Mouse (Mus musculus) embryo, embryonic 10 days (tissue): ENCODE measurements at regions not wholly inside any gene's neighbourhood (a gene's known extent, or its start where the extent isn't known, plus 50 kb on each side); places are given as distances from the start of the nearest gene placed in this dataset.

Source experiments
- DNase-seq: peaks from one replicate; pipeline ENCODE4 v3.0.0-alpha.2; 2015; ENCODE audit warnings: low spot score

DNA sequence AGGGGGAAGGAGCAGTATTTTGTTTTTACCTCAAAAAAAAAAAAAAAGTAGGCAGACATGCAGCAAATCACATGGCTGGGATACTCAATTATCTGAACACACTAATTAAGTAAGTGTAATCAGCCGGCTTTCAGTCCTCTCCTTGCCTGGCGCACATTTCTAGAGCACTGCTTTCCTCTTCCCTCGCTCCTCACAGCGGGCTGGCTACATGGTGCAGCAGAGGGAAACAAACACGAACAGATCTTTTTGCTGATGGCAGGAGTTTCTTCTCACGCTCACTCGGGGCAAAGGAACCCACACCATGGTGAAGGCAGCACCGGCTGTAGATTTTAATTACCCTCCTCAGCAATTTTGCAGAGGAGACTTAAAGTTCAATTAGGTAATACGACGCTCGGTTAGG is 169.7 kb upstream of the Azi2 start:
- no peak for DNase-seq

DNA sequence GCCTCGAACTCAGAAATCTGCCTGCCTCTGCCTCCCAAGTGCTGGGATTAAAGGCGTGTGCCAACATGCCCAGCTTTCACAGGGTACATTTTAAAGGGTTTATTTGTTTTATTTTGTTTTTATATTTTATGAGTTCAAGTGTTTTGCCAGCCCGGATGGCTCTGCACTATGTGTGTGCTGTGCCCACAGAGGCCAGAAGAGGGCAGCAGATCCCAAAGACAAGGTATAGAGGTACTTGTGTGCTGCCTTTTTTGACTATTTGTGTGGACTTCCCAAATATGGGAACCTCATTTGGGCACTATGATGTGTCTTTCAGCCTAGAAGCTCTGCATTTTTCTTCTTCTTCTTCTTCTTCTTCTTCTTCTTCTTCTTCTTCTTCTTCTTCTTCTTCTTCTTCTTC is 176.4 kb upstream of the Azi2 start:
- DNase-seq = no peak

DNA sequence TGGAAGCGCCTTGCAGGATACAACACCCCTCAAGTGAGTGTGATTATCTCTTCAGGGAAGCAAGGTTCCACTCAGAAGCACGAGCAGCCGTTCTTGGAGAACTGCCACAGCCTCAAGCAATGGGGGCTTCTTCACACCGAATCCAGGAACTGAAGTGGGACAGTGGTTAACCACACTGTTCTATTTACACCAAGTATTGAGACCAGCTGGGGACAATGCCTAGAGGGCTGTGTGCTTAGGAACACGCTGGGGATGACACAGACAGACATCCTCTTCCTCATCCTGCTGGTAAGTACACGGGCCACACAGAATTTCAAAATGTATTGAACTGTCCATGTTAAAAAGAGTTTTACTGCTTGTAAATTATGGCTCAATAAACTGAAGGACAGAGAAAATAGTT is 177.0 kb upstream of the Azi2 start:
- no peak for DNase-seq

DNA sequence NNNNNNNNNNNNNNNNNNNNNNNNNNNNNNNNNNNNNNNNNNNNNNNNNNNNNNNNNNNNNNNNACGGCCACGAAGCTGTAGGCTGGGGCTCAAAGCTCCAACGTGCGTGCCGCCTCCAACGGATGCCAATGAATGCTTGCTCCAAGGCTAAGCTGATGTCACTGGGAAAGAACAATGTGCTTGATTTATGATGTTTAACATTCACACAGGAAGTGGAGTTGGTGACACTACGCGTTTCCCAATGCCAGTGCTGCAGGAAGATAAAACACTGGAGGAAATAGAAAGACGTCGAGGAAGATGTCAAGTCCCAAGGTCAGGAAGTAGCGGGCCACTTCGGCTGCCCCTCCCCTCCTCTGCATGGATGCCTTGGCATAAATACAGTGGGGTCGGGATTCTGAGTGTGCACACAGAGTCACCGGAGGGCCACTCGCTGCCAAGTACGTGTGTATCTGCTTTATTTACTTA is 180.7 kb upstream of the Azi2 start:
- DNase-seq = peak; percentile 34

DNA sequence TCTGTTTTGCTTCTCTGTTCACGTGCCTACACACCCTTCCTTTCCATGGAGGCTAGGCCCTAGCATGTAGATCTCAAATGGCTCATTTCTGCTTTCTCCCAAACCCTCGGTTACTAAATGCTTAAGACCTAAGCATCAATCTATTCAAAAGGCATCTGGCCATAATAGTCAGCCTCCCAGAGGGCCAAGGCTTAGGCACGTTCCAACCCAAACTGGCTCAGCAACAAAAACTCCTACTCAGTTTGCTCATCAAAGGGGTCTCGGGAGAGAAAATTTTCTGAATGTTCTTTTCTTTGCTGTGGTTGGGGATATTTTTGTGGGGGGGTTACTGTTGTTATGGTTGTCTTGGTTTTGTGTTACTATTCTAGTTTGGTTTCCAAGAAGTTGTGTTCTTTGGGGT is 196.8 kb upstream of the Azi2 start:
- no peak for DNase-seq

DNA sequence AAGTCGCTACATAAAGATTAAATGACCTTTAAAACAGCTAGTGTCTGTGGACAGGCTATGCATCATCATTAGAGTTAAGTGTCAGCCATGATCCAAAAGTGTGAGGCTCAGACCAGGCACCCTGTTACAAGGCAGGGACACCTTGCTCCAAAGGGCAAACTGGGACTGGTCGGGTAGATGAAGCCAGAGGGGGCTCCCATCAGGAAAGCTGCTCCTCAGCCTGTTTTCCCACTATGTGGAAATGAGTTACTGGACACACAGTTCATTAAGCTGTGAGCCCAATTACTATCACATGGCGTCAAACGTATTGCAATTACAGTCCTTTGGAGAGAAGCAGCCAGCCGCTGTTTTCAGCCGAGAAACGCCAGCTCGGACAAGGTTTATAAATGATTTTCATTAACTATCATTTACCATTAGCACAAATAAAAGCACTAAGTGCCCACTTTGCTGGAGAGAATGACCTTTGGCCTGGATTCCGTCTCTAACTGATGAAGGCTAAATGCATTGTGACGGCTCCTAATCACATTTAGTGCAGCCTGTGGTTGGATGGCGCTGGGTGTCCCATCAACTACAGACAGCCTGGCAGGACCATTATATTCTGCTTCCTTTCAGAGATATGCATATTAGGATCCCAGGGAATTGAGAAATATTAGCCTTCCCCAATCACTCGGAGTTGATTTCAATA is 203.5 kb upstream of the Azi2 start:
- peak; percentile 20 for DNase-seq

DNA sequence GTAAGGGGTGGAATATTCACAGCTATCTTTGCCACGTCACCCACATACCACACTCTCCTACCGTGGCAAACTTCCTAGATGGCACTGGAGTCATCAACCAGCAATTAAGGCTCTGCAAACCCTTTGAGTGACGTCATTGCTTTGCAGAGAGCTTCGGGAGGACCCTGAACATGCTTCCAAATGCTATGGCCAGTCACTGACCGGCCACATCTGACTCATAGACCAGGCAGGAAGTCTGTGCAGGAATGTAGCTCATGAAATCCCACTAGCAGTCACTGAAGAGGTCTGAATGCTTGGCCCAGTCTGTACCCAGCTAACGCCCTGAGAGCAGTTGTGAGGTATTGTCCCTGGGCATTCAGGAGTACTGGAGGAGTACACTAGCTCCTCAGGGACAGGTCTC is 203.9 kb upstream of the Rbms3 start:
- no peak for DNase-seq

DNA sequence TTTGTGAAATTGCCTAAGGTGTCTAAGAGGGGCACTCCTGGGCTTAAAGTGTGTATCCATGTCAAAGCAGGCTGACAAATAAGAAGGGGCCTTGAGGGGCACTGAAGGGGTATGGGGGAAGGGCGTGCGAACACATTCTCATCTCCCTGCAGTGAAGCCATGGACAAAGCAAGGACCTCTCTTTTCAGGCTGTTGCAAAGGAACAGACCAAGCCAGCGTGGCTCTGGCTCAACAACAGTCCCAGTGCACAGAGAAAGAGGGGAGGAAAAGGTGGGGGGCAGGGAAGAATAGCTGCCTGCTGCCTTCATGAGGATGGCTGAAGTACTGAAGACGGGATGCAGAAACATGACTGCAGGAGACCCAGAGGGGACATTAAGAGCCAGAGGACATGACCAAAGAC is 184.9 kb upstream of the Rbms3 start:
- DNase-seq = peak; percentile 33

DNA sequence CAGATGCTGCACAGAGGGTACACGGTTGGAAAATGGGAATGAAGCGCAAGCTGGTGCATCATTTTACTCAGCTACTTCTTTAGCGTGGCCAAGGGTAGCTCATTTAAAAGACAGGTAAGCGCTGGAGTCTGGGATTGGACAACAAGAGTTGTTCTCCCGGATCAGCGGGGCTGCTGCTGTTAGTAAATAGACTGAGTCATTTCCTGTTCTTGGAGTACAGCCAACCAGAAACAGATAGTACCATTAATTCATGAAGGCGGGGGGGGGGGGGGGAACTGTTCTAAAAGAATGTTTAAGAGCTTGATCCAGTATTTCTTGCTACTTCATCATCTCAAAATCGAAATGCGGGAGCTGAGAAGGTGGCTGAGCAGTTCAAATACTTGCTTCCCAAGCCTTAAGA is 183.5 kb upstream of the Rbms3 start:
- DNase-seq = no peak

DNA sequence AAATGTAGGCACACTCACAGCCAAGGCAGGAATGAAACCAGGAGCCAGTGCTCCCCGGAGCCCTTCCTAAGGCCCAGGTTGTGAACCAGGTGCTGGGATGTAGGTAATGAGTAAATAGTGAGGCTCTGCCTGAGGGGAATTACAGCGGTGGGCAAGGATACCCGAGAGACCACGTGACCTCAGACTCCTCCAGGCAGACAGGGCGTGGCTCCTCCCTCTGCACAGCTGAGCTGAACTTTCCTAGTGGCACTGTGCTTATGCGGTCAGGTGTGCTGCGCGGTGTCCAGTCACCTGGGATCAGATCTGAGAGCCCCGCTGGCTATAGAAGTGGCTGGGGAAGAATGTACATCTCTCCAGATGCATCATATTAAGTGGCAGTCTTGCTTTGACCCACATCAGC is 176.1 kb upstream of the Rbms3 start:
- no peak for DNase-seq

DNA sequence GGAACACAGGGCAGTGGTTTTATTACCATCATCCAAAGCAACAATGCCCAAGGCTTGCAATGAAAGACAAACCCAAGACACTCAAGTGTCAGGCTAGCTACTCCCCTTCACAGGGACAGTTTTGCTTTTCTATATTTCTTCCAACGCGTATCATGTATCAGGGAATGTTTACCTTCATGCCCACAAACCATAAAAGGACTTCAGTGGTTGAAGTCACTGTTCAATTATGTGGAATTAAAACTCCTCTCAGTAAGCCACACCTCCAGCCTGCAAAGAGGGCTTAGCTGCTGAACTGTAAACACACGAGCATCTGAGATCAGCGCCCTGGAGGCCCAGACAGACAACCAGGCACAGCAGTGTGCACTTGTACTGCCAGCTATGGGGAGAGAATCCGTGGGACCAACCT is 154.5 kb upstream of the Rbms3 start:
- DNase-seq = no peak

DNA sequence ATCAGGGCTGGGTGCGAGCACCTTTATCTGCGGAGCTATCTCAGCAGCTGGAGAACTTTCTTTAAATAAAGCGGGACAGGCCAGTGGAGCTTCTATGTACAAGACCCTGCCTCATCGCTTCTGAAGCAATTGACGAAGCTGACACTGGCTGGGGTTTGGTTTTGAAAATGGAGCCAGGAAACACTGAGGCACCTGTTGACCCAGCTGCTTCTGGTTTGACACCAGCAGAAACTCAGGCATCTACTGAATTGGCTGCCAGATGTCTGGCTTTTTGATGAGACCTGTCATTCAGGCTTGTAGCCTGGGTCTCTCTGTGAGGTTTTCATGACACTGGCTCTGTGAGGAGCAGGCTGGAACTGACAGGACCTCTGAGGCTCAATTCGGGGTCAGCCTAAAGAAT is 124.9 kb upstream of the Rbms3 start:
- DNase-seq = no peak

DNA sequence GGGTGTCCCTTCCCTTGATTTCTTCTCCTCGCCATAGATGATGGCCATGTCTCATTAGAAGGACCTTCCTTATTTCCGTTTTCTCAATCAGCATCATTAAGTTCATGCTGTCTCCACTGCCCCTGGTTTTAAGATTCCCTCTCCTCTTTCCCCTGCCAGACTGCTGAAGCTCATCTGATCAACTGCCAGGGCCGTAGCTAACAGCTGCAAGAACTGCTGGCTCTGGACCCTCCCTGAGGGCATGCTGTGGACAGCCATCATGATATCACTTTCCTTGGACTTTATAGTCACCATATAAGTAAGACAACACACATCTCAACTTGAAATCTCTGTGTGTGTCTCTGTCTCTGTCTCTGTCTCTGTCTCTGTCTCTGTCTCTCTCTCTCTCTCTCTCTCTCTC is 123.8 kb upstream of the Rbms3 start:
- no peak for DNase-seq

DNA sequence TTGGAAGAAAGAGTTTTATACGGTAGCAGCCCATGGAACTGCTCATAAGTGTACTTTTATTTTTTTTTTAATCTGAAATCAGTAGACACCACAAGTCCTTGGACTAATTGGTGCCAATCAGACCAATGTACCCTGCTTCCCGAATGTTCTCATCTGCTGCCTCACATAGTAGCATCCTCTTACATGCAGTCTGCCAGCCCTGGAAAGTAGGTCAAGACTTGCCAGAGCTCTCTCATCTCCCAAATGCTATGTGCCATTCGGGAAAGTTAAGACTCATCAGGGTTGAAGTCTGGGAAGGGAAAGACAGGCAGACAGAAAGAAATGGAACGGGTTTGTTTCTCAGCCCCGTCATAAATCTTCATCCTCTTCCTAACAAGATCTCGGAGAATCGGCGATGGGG is 115.2 kb upstream of the Rbms3 start:
- no peak for DNase-seq

DNA sequence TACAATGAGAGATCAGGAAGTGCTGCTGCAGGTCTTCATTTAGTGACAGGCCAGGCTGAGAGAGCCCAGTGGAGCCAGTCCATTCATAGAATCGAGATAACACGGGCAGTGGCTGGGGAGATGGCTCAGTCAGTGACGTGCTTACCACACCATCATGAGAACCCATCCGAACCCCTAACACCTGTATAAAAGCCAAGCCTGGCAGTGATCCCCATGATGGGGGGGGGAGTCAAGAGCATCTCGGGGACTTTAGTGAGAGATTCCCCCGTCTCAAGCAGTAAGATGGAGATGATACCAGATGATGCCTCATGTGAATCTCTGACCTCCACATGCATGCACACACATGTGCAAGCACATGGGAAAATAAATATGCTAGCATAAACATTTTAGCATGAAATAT is 99.7 kb upstream of the Rbms3 start:
- DNase-seq = no peak

DNA sequence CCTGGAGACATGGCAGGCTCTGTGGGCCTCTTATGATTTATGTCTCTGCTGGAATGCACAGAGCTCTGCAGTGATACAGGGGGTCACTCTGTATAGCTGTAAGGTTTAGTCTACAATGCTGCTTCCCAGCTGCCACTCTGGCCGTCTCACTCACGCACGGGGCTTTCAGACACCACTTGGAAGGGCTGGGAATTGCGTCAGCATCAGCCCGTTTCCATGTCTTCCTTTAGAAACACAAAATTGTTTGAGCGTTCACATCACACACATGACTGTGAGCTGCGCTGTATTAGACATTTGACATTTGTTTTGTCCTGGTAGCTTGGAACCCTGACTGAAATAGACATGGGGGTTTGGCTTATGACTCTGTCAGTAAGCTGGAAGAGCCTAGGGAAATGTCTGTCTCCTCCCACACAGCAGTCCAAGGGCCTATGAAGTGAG is 90.5 kb upstream of the Rbms3 start:
- no peak for DNase-seq

DNA sequence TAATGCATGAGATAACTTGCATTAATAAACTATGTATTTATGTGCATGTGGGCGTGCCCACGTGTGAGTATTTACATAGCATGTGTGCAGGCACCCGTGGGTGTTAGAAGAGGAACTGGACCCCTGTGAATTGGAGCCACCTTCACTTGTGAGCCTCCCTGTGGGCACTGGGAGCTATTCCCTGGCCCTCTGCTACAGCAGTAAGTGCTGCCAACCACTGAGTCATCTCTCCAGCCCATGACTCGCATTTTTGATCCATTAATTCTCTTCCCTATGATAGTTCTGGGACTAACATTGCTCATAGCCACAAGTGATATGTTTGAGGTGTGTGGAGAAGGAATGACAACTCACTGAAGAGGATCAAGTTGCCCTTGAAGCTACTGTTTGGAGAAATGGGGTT is 87.6 kb upstream of the Rbms3 start:
- no peak for DNase-seq

DNA sequence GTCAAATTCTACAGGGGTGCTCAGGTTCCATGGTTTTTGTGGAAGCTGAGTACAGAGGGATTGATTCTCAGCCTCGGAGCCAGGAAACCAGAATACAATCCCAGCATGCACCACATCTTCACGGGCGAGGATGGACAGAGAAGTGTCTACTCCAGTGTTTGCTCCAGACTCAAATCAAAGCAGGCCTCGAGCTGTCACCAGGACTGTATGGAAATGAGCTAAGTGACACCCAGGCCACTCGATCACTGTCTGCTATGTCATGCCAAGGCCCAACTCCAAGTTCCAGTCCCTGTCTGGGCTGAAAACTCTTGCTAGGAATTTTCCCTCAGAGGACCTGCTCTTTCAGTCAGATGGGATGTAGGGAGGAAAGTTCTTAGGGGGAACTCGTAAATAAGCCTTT is 86.8 kb upstream of the Rbms3 start:
- no peak for DNase-seq

DNA sequence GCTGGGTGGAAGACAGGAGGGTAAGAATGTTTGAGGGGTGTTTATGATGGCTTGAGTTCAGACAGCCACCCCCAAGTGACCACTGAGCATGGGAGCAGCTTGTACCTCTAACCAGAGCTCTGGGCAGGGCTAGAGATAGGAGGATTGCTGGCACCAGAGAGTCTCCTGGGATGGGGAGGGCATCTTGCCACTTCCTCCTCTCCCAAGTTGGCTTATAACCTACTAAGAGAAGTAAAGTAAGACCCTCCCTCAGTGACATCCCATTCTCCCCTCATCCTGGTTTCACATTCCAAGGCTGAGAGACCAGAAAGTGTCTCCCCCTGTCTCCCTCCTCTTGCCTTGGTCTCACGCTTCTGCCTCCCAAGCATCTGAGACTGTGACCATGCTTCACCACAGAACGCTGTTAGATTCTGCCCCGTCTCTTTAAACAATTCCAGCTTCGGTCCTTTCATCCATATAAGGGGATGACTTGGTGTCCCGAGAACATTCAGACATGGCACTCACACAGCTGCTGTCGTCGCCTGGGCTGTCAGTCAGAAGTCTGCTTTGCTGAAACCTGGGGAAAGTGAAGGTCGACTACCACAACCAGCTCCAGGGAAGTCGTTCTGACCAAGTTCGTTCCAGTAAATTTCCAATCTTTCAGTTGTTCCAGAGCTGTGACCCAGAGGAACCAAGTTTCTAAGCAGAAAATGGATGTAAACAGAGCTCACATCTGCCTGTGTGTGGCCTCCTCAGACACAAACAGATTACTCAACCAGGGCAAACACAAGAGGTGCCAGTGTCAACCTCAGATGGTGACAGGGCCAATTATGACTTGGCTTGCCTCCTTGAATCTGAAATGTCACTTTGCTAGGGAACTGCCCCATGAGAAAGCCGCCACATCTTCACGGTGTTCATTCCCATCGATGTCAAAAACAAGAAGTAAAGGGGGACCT is 85.3 kb upstream of the Rbms3 start:
- no peak for DNase-seq

DNA sequence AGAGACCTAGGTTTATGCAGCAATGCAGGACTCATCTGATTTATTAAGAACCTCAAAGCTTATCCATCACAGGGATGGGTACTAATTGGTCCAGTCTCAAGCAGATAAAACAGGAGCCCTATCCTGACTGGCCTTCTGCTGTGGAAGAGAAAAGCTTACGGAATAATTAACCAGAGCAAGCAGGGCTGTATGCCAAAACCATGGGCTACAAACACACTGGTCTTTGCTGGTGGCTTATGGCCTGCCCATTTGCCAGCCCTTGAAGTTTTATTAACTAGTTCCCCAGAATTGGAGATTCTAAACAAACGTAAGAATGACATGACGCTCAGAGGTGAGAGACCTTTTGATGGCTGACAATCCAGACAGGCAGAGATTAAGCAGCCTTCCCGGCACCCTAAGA is 83.4 kb upstream of the Rbms3 start:
- no peak for DNase-seq

DNA sequence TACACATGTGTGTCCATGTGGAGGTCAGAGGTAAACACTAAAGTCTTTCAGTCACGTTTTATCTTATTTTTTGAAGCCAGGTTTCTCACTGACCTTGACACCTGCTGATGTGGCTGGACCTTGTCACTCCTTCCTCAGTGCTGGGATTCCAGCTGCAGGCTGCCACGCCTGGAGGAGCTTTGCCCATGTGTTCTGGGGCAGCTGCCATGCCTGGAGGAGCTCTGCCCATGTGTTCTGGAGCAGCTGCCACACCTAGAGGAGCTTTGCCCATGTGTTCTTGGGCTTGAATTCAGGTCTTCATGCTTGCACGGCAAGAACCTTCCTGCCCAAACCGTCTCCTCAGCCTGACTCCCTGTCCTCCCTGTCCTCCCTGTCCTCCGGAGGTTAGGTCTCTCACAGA is 82.1 kb upstream of the Rbms3 start:
- no peak for DNase-seq

DNA sequence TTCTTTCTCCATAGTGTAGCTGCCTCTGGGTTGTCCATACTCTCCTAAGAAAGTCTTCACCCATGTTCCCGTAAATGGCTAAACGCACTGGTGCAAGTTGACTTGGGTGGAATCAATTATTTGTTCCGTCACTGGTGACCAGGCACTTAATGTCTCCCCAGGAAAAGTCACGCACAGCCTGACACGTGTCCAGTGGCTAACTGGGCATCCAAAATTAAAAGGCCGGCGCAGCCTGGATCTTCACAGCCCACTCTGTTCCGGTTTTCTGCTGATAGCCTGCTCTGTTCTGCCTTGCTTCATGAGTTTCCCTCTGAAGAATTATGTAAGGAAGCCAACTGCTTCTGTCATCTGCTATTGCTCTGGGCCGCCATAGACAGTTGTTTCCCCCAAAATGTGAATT is 81.3 kb upstream of the Rbms3 start:
- DNase-seq = no peak

DNA sequence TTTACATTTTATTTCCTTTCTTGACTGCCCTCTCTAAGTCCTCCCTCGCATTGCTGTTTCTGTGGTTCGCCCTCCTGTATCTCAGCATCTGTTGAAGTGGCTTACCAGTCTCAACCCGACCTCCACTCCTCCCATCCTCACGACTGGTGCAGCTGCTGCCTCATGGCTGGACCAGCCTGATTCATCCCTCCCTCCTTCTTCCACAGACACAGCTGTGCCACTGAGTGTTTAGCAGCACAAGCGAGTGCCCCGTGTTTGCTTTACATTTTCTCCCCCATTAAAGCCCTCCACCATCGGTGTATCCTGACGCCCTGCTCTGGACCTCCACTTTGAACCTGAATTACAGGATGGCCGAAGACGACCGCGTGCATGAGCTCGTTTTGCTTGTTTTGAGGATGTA is 80.0 kb upstream of the Rbms3 start:
- DNase-seq = no peak

DNA sequence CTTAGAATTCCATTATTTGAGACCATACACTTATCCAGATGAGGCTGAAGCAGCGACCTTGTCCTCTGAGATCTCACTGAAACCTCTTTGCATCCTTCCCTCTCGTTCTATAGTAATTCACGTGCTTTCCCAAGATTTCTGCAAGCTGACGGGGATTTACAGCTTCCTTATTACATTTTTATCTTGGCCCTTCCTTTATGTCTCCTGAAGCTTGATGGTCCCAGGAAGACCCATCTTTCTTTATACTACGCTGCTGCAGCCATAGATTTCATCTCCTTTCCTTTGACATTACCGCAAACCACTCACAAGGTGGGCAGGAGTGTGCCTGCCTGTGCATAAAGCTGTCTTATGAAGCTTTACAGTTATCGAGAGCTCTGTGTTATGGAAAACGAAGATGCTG is 63.3 kb upstream of the Rbms3 start:
- DNase-seq = no peak
